Mouse (Mus musculus): ENCODE results near the gene Ciita.

Ciita gene

DNA sequence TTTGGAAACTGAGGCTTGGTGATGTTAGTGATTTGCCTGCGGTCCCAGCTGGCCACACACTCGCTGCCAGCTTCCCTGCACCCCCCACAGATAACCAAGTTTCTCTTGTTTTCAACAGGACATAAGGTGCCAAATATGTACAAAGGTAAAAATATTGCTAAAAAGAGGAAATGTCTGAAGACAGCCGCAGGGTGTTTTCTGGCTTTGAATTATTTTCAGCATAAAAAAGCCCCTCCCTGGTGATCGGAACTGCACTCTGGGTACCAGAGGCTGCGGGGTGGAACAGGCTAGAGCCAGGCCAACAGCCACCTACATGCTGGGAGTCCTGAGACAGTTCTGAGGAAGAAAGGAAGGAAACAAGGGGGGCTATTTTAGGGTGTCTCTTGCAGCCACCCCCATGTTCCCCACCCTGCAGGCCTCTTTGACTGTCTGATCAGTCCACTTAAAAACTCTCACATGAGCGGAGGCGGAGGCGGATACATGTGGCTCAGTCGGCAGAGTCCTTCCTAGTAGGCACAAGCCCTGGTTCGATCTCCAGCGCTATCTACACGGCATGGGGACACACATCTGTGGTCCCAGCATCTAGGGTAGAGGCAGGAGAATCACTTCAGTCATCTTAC lies 36.2 kb downstream of the Ciita start:
- peak; percentile 90 to 91 for DNase-seq (ENCODE audit: low spot score in 2 of 2)

- peak; percentile 60 to 63 for DNase-seq (ENCODE audit: low spot score in 2 of 2)
Observed at GRCm38 (mm10) chr16:10518030-10518429, 38.2 kb downstream of the Ciita start.

DNA sequence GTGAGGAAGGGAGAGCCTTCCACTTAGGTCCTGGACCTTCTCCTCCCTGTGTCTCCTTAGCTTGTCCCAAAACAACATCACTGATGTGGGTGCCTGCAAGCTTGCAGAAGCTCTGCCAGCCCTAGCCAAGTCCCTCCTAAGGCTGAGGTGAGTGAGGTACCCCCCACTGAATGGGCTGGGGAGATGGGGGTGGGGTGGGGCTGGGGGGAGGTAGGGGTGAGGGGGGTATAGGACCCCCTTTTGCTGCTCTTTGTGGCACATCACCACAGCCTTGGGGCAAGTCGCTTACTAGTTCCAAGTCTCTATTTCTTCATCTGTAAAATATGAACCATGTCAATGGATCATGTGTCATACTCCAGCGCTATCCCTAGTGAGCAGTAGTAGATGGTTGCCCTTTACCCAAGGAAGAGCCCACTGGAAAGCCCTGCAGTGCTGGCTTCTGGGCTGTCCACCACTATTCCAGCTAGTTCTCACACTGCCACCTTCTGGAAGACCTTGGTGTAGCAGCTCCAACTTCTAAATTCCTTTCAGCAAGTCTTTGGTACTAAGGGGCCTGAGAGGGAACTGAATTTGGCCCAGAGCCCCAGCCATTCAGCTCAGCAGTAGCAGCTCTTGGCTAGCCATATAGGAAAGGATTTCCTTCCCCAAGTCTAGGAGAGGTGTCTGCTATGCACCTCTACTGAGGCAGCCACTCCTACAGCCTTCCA lies 41.2 kb downstream of the Ciita start:
- peak; percentile 66 to 75 for DNase-seq (ENCODE audit: low spot score in 2 of 2)

GRCm38 (mm10) chr16:10522811-10523210 lies 43.0 kb downstream of the Ciita start:
- peak; percentile 73 to 76 for DNase-seq (ENCODE audit: low spot score in 2 of 2)

- DNase-seq (ENCODE audit: low spot score in 2 of 2): no peak
Observed at GRCm38 (mm10) chr16:10523650-10524049, 43.8 kb downstream of the Ciita start.

- DNase-seq (ENCODE audit: low spot score in 2 of 2): no peak
Observed at GRCm38 (mm10) chr16:10524866-10525609, 45.2 kb downstream of the Ciita start.

DNA sequence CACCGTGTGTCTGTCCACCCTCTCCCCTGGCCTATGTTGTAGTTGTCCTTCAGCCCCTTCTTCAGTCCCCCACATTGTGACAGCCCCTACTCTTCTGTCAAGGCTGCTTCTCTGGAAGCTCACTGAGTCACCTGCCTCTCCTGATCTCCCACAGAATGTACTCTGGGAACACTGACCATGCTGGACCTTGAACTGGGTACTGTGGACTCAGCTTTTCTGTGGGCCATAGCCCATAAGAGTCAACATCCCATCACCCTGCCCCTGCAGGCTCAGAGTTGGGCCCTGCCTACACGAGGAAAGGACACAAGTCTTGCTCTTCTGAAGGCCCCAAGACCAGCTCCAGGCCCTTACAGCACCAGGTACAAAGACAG lies 45.7 kb downstream of the Ciita start:
- no peak for DNase-seq (ENCODE audit: low spot score in 2 of 2)

DNA sequence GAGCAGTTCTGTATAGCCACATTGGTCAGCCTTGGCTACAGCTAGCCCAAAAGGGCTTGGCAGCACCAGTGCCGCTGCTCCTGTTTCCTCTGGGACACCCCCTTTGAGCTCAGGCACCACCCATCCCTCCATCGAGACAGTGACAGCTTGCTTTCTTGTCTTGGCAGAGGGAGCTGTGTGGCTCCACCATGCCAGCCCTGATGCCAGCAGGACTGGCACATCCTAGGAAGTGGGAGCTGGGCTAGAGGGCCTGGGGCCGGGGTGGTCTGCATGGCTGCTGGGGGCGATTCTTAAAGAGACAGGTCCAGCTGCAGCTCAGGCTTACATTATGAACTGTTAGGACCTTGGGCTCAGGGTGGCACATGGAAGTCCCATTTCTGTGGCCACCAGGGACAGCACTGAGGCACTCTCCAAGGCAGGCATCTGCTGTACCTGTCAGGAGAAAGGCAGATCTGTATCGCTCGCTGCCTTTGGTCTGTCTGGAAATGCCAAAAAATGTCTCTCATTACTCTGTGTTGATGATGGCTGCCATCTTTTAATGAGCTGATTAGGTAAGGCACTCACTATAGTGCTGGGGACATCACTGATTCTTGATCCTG lies 47.3 kb downstream of the Ciita start:
- DNase-seq (ENCODE audit: low spot score in 2 of 2): no peak

DNA sequence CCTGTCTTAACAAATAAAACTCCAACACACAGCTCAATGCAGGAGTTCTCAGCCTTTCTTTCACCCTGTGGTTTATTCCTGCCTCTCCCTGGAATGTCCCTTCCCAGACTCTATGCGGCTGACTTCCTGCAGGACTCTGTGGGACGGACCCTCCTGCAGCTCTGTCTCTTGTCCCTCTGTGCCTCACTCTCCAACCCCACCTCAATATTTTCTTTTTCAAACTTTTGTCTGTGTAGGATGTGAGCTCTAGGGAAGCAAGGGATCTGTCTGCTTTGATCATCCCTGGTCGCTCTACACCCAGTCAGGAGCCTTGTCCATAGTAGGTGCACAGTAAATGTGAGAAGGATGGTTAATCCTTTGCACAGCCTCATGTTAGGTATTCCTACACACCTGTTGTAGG lies 48.5 kb downstream of the Ciita start:
- no peak for DNase-seq (ENCODE audit: low spot score in 2 of 2)

GRCm38 (mm10) chr16:10530179-10530578 lies 50.3 kb downstream of the Ciita start:
- no peak for DNase-seq (ENCODE audit: low spot score in 2 of 2)

DNA sequence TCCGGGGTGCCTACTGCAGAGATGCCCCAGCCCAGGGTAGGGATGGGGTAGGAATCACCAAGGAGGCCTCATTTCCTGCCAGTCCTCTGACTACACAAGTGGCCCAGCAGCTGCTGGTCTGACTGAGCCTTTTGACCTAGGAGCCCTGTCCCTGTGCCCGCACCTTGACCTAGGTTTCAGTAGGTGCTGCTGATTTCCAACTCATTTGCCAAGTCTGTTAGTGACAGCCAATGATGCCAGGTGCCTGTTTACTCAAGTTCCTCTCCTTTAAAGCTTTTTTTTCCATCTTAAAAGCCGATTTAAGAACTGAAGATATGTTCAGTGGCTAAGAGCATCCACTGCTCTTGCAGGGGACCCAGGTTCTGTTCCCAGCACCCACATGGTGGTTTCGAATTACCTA lies 53.9 kb downstream of the Ciita start:
- DNase-seq (ENCODE audit: low spot score in 2 of 2): no peak

- DNase-seq (ENCODE audit: low spot score in 2 of 2): no peak
Observed at GRCm38 (mm10) chr16:10534567-10534966, 54.7 kb downstream of the Ciita start.

- DNase-seq (ENCODE audit: low spot score in 2 of 2): peak; percentile 56 to 57
Observed at GRCm38 (mm10) chr16:10536323-10536722, 56.5 kb downstream of the Ciita start.

- no peak for DNase-seq (ENCODE audit: low spot score in 2 of 2)
Observed at GRCm38 (mm10) chr16:10536961-10537360, 57.1 kb downstream of the Ciita start.

DNA sequence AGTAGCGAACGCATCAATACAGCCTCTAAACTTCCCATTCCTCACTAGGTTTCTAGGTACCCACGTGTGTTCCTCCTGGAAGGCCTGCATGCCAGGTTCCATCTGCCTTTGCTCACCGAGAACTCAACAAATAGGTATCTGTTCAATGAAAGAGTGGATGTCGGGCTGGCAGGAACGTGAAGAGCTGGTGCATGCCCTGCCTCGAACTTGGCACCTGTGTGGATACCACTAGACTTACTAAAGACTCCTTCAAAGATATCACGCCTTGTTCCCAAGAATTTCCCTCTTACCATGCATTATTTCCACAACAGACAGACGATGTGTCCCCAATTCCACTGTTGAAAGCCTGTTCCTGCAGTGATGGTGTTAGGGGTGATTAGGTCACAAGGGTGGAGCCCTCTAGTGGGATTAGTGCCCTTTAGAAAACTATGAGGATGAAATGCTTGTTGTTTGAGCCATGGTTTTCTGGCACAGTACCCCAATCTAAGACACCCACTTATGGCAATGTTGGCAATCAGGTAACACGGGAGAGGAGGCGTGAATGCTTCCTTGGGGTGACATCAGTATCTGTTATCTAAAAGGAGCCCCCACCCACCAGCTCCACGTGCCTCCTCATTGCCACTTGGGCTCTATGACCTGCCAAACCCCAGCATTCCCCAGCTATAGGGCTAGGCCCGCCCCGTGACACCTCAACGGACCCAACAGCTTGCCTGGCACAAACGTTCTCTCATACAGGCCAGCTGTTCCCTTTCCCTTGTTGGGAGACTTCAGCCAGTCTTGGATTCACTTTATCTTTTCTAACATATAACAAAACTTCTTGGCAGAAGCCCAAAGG lies 61.1 kb downstream of the Ciita start:
- no peak for DNase-seq (ENCODE audit: low spot score in 2 of 2)

DNA sequence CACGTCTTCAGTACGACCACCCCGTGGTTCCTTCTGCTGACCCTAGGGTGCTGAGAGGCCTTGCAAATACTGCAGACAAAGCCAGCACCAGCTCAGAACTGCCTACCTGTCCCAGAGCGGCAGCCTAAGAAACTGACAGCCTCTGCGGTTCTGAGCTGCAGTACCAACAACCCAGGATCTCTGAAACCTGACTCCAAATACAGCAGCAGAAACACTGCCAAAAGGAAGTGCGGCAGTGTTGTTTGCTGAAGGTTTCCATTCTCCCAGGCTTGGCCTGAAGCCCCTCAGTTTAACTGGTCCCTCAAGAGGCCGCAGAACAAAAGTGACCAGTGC lies 61.7 kb downstream of the Ciita start:
- no peak for DNase-seq (ENCODE audit: low spot score in 2 of 2)

- no peak for DNase-seq (ENCODE audit: low spot score in 2 of 2)
Observed at GRCm38 (mm10) chr16:10542266-10542665, 62.4 kb downstream of the Ciita start.

GRCm38 (mm10) chr16:10542698-10543365 lies 63.0 kb downstream of the Ciita start, which contains the start of gene Dexi:
Gene Dexi, minus strand, starts transcription at chr16:10543054.
- peak; percentile 97 for DNase-seq (ENCODE audit: low spot score in 2 of 2)

GRCm38 (mm10) chr16:10544995-10545622 lies 65.2 kb downstream of the Ciita start, which contains the start of gene Clec16a:
Gene Clec16a, plus strand, starts transcription at chr16:10545339.
- DNase-seq (ENCODE audit: low spot score in 2 of 2): peak; percentile 96 to 98

DNA sequence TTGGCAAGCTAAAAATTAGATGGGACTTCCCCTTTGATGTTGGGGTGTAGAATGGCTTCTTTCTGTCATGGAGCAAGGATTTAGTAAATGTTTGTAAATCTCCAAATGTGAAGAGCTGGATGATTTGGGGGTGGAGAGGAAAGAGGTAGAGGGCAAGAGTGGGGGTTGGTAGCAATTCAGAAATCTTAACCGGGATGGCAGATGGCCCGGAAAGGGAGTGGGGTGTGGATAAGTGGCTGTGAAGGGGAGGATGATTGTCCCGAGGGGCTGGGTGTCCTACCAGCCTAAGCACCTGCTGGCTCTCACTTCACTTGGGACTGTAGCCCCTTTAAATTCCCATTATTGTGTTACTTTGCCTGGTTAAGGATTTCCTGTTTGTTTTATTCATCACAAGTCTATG lies 67.0 kb downstream of the Ciita start:
- no peak for DNase-seq (ENCODE audit: low spot score in 2 of 2)

DNA sequence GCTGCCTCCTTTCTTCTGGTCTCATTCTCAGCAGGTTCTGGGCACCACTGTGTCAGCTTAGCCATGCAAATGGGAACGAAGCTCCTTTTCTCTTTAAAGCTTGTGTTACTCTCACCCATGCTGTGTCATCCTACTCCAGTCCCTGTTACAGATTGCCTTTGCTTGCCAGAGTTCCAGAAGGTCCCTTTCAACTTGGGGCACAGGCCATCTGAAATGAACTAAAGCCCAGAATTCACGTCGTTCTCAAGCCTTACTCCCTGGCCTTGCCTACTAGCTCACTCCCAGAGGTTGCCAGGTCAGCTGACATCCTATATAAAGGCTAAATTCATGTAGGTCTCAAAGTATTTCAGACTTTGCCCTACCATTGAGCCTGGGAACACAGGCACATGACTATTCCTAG lies 69.1 kb downstream of the Ciita start:
- DNase-seq (ENCODE audit: low spot score in 2 of 2): no peak

Data from spleen, postnatal 36 days (tissue).